In genomic region chr10:75893089-75893750, GRCm38 (mm10) we compare ENCODE assay signal across 7 mouse cellular contexts. TPM values are rescaled to one million over a fixed set of nuclear protein-coding genes. Genes with fewer than 3 reads are reported as not detected.
DNase-seq lines count a peak whose midpoint lies in the region; ATAC-seq and TF ChIP-seq lines count a peak whose summit lies in the region.

Gene Derl3 (plus strand): TSS chr10:75893413.

- no peak for TF ChIP-seq CTCF in brain, embryonic 14.5 days (IDR thresholded peaks at IDR 0.05; ENCODE audit: borderline replicate concordance, extremely low read depth, insufficient read depth, insufficient read length)

- WGBS in heart, embryonic 11.5 days (ENCODE audit: insufficient replicate concordance): 2% methylated on average over 51 of the region's 51 CpGs
- WGBS in kidney, embryonic 15.5 days: 1% methylated on average over 50 of the region's 51 CpGs
- WGBS in limb, embryonic 15.5 days: 1% methylated on average over 51 of the region's 51 CpGs

- peak within 1 kb of the TSS; percentile 59 for H3K9ac ChIP-seq in heart, embryonic 11.5 days (ENCODE audit: low read depth, low read length)
- H3K9ac ChIP-seq in kidney, embryonic 15.5 days: peak within 1 kb of the TSS; percentile 11; the same call in 1 of the 2 replicates
- peak within 1 kb of the TSS; percentile 24; the same call in 1 of the 2 replicates for H3K9ac ChIP-seq in limb, embryonic 15.5 days

- peak within 1 kb of the TSS; percentile 95 for H3K4me2 ChIP-seq in heart, embryonic 11.5 days
- H3K4me2 ChIP-seq in kidney, embryonic 15.5 days: peak within 1 kb of the TSS; percentile 94
- H3K4me2 ChIP-seq in limb, embryonic 15.5 days: peak within 1 kb of the TSS; percentile 95

- TF ChIP-seq POLR2A in brain, embryonic 14.5 days (IDR thresholded peaks at IDR 0.05; ENCODE audit: borderline replicate concordance, extremely low read depth, insufficient read depth, insufficient read length, poor library complexity, severe bottlenecking): no peak

- peak; percentile 97 for ATAC-seq in heart, embryonic 11.5 days (replicated peaks; ENCODE audit: insufficient number of reproducible peaks, low FRiP score, low TSS enrichment)
- peak; percentile 99 for ATAC-seq in kidney, embryonic 15.5 days (replicated peaks; ENCODE audit: low FRiP score)
- peak; percentile 97 for ATAC-seq in limb, embryonic 15.5 days (ENCODE audit: insufficient number of reproducible peaks, low FRiP score, low TSS enrichment, low read depth)

- peak; percentile 99 for DNase-seq in brain, embryonic 14.5 days (ENCODE audit: low read depth)
- DNase-seq in monocyte, adult 2 months (ENCODE audit: low read depth in 1 of 2, low spot score in 2 of 2): peak; percentile 86 to 89
- peak; percentile 86 to 88 for DNase-seq in spleen, postnatal 14 days (ENCODE audit: low spot score in 2 of 2)

- H3K9me3 ChIP-seq in erythroblast, embryonic 14.5 days (ENCODE audit: control insufficient read depth, low read length): no peaks in the 10 kb centered on the region
- H3K9me3 ChIP-seq in heart, embryonic 11.5 days (replicated peaks; ENCODE audit: control insufficient read depth, low read length): no peaks in the 10 kb centered on the region
- no peaks in the 10 kb centered on the region for H3K9me3 ChIP-seq in kidney, embryonic 15.5 days (replicated peaks)
- H3K9me3 ChIP-seq in limb, embryonic 15.5 days: no peaks in the 10 kb centered on the region

- no peaks in the 10 kb centered on the region for H3K27me3 ChIP-seq in erythroblast, embryonic 14.5 days (ENCODE audit: control insufficient read depth)
- H3K27me3 ChIP-seq in heart, embryonic 11.5 days (ENCODE audit: control insufficient read depth, insufficient read depth, low read length): no peaks in the 10 kb centered on the region
- no peaks in the 10 kb centered on the region for H3K27me3 ChIP-seq in kidney, embryonic 15.5 days
- H3K27me3 ChIP-seq in limb, embryonic 15.5 days: no peaks in the 10 kb centered on the region

- H3K4me3 ChIP-seq in erythroblast, embryonic 14.5 days (replicated peaks): peak within 1 kb of the TSS; percentile 61
- peak within 1 kb of the TSS; percentile 47 for H3K4me3 ChIP-seq in heart, embryonic 11.5 days (ENCODE audit: low read depth, low read length)
- peak within 1 kb of the TSS; percentile 51 for H3K4me3 ChIP-seq in kidney, embryonic 15.5 days (replicated peaks)
- peak within 1 kb of the TSS; percentile 45 for H3K4me3 ChIP-seq in limb, embryonic 15.5 days

- no peak within 1 kb of the TSS for H3K27ac ChIP-seq in heart, embryonic 11.5 days (ENCODE audit: low read depth, low read length)
- peak within 1 kb of the TSS; percentile 42 for H3K27ac ChIP-seq in kidney, embryonic 15.5 days
- H3K27ac ChIP-seq in limb, embryonic 15.5 days: no peak within 1 kb of the TSS

- H3K4me1 ChIP-seq in erythroblast, embryonic 14.5 days (ENCODE audit: control insufficient read depth): peaks cover 21% of the 10 kb centered on the region
- peaks cover 13% of the 10 kb centered on the region for H3K4me1 ChIP-seq in heart, embryonic 11.5 days (ENCODE audit: control insufficient read depth, insufficient read depth, low read length)
- H3K4me1 ChIP-seq in kidney, embryonic 15.5 days: peaks cover 31% of the 10 kb centered on the region
- peaks cover 29% of the 10 kb centered on the region for H3K4me1 ChIP-seq in limb, embryonic 15.5 days

- H3K36me3 ChIP-seq in erythroblast, embryonic 14.5 days (ENCODE audit: control insufficient read depth): peaks cover 49% of the 10 kb centered on the region
- peaks cover 22% of the 10 kb centered on the region for H3K36me3 ChIP-seq in heart, embryonic 11.5 days (ENCODE audit: control insufficient read depth, insufficient read depth, low read length)
- peaks cover 39% of the 10 kb centered on the region for H3K36me3 ChIP-seq in kidney, embryonic 15.5 days
- peaks cover 42% of the 10 kb centered on the region for H3K36me3 ChIP-seq in limb, embryonic 15.5 days

RNA-seq across cellular contexts. Expression of gene Derl3, which starts in this region (rescaled TPM):
- polyA plus RNA-seq in brain, embryonic 14.5 days (2012; rRNA removed): 1.7 and 5.7 TPM in 2 replicates
- not detected in 2 replicates for polyA plus RNA-seq in erythroblast, embryonic 14.5 days (2012)
- 2.4 and 3.4 TPM in 2 replicates for polyA plus RNA-seq in heart, embryonic 11.5 days (2014; fragmentation: Nextera tagmentation; extraction: Ambion mirVana)
- polyA plus RNA-seq in kidney, embryonic 15.5 days (2015; fragmentation: Nextera tagmentation; extraction: Ambion mirVana): 3.3 and 5.0 TPM in 2 replicates
- polyA plus RNA-seq in limb, embryonic 15.5 days (2015; fragmentation: Nextera tagmentation; extraction: Ambion mirVana): 2.7 and 3.2 TPM in 2 replicates
